Mouse (Mus musculus): ENCODE results near the gene Bfsp1. TPM values are rescaled to one million over a fixed set of nuclear protein-coding genes. Genes with fewer than 3 reads are reported as not detected.

The Bfsp1 gene
- total and polyA plus RNA-seq, 3 experiments, result 2.7 to 3.4 TPM; not detected in 1

DNA sequence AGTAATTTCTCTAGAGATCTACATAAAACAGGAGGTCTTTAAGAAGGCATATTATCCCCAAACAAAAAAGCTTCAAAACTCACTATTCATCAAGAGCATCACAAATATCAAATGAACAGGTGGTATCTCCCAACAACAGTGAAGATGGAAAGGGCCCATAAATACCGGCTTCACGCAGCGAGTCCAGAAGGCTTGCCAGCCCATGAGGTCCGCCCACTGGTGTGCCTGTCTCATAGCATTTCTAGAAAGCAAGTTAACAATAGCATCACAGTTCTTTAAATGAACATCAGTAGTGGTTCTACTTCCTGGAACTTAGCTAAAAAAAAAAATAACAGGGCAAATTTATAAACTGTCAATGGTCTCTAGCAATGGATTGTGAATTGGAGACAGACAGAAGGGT lies 19.0 kb upstream of the Bfsp1 start:
- no peaks in the 10 kb centered on the region for H3K9me3 ChIP-seq (replicated peaks; ENCODE audit: insufficient read depth, low read length)
- H3K27me3 ChIP-seq (ENCODE audit: control insufficient read depth in 1 of 2, insufficient read depth in 2 of 2, low read length in 2 of 2), result no peaks in the 10 kb centered on the region
- no peak for TF ChIP-seq MAFK (IDR thresholded peaks at IDR 0.05; ENCODE audit: borderline replicate concordance, low read depth, low read length)
- TF ChIP-seq MAX (IDR thresholded peaks at IDR 0.05; ENCODE audit: low read length), result no peak
- no peak for TF ChIP-seq RAD21 (IDR thresholded peaks at IDR 0.05; ENCODE audit: low read depth, low read length)
- TF ChIP-seq NRF1 (IDR thresholded peaks at IDR 0.05; ENCODE audit: insufficient read depth, low read depth, low read length, poor library complexity, severe bottlenecking), result no peak
- no peak for TF ChIP-seq ZNF384 (IDR thresholded peaks at IDR 0.05; ENCODE audit: low read depth, low read length)
- no peak for TF ChIP-seq TBP (IDR thresholded peaks at IDR 0.05; ENCODE audit: low read depth, low read length)
- TF ChIP-seq CHD1 (IDR thresholded peaks at IDR 0.05; ENCODE audit: low read depth, low read length), result no peak
- no peak for TF ChIP-seq GATA1 (IDR thresholded peaks at IDR 0.05; ENCODE audit: low read depth, low read length)
- TF ChIP-seq USF2 (IDR thresholded peaks at IDR 0.05; ENCODE audit: borderline replicate concordance in 1 of 2, insufficient read depth in 1 of 2, low read depth in 1 of 2, low read length in 2 of 2), result no peak
- no peak for TF ChIP-seq CHD2 (IDR thresholded peaks at IDR 0.05; ENCODE audit: low read length)
- no peak for TF ChIP-seq ETS1 (IDR thresholded peaks at IDR 0.05; ENCODE audit: low read depth, low read length)
- no peak for TF ChIP-seq USF1 (IDR thresholded peaks at IDR 0.05; ENCODE audit: low read depth, low read length)
- no peak for TF ChIP-seq EP300 (IDR thresholded peaks at IDR 0.05; ENCODE audit: low read depth in 1 of 2, low read length in 2 of 2)
- TF ChIP-seq MEF2A (IDR thresholded peaks at IDR 0.05; ENCODE audit: extremely low read depth, insufficient replicate concordance, low read depth, low read length, poor library complexity, severe bottlenecking), result no peak
- H3K27ac ChIP-seq (ENCODE audit: control insufficient read depth, low read depth, low read length), result no peak overlapping the region
- no peak for DNase-seq (ENCODE audit: low read depth, low spot score)
- H3K9ac ChIP-seq (ENCODE audit: control insufficient read depth, low read depth, low read length, poor library complexity, severe bottlenecking), result no peak overlapping the region
- H3K79me2 ChIP-seq (ENCODE audit: control insufficient read depth, insufficient read depth, low read length, poor library complexity), result no peaks in the 10 kb centered on the region
- peaks cover 4 to 6% of the 10 kb centered on the region in 2 experiments; a peak in 3 of 4 replicates for H3K4me1 ChIP-seq (ENCODE audit: control insufficient read depth in 1 of 2, insufficient read depth in 2 of 2, low read length in 2 of 2)
- H3K4me3 ChIP-seq (ENCODE audit: control insufficient read depth in 1 of 2, insufficient read depth in 1 of 2, low read depth in 2 of 2, low read length in 2 of 2), result no peak overlapping the region
- H3K36me3 ChIP-seq (ENCODE audit: control insufficient read depth in 1 of 2, insufficient read depth in 2 of 2, low read length in 2 of 2), result peaks cover 0 to 8% of the 10 kb centered on the region in 2 experiments; a peak in 2 of 4 replicates

DNA sequence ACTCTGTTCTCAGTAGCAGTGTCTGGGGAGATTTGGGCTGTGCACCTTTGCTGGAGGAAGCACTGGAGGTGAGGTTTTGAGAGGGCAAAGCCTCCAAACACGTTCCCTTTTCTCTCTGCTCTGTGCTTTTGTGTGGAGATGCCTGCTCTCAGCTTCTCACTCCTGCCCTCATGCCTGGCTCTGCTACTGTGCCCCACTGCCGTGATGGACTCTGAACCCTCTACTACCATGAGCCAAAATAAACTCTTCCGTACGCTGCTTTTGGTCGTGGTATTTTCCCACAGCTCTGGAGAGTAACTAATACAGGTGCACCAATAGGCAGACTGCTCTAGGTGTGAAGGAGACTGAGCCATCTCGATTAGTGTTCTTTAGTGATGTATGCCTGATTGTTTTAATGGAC lies 16.3 kb upstream of the Bfsp1 start:
- Histone ChIP-seq H3K27me3 (ENCODE audit: control insufficient read depth in 1 of 2, insufficient read depth in 2 of 2, low read length in 2 of 2) (no peaks in the 10 kb centered on the region), H3K4me3 (ENCODE audit: control insufficient read depth in 1 of 2, insufficient read depth in 1 of 2, low read depth in 2 of 2, low read length in 2 of 2) (no peak overlapping the region), H3K9ac (ENCODE audit: control insufficient read depth, low read depth, low read length, poor library complexity, severe bottlenecking) (no peak overlapping the region), H3K4me1 (ENCODE audit: control insufficient read depth in 1 of 2, insufficient read depth in 2 of 2, low read length in 2 of 2) (peaks cover 4 to 6% of the 10 kb centered on the region in 2 experiments; a peak in 3 of 4 replicates), H3K79me2 (ENCODE audit: control insufficient read depth, insufficient read depth, low read length, poor library complexity) (no peaks in the 10 kb centered on the region), H3K36me3 (ENCODE audit: control insufficient read depth in 1 of 2, insufficient read depth in 2 of 2, low read length in 2 of 2) (peaks cover 0 to 10% of the 10 kb centered on the region in 2 experiments; a peak in 2 of 4 replicates), H3K9me3 (replicated peaks; ENCODE audit: insufficient read depth, low read length) (no peaks in the 10 kb centered on the region), H3K27ac (ENCODE audit: control insufficient read depth, low read depth, low read length) (no peak overlapping the region)
- DNase-seq (ENCODE audit: low read depth, low spot score), result no peak
- TF ChIP-seq HCFC1 (IDR thresholded peaks at IDR 0.05; ENCODE audit: low read depth, low read length) (no peak), ZC3H11A (IDR thresholded peaks at IDR 0.05; ENCODE audit: low read depth, low read length) (no peak), NELFE (IDR thresholded peaks at IDR 0.05; ENCODE audit: low read depth, low read length) (no peak), MYB (IDR thresholded peaks at IDR 0.05; ENCODE audit: low read depth, low read length) (no peak), UBTF (IDR thresholded peaks at IDR 0.05; ENCODE audit: borderline replicate concordance, insufficient read depth, low read depth, low read length) (no peak), ZNF384 (IDR thresholded peaks at IDR 0.05; ENCODE audit: low read depth, low read length) (no peak), TAL1 (IDR thresholded peaks at IDR 0.05; ENCODE audit: low read length) (no peak), TCF12 (IDR thresholded peaks at IDR 0.05; ENCODE audit: low read depth, low read length) (no peak), RCOR1 (IDR thresholded peaks at IDR 0.05; ENCODE audit: low read depth, low read length) (no peak), GATA1 (IDR thresholded peaks at IDR 0.05; ENCODE audit: low read depth, low read length) (no peak), CTCF (IDR thresholded peaks at IDR 0.05 in 2 of 3, conservative IDR thresholded peaks at IDR 0.05 in 1 of 3; ENCODE audit: control insufficient read depth in 1 of 3, insufficient read depth in 1 of 3, low read depth in 2 of 3, low read length in 3 of 3, poor library complexity in 1 of 3, severe bottlenecking in 1 of 3) (no peak), NRF1 (IDR thresholded peaks at IDR 0.05; ENCODE audit: insufficient read depth, low read depth, low read length, poor library complexity, severe bottlenecking) (no peak), ZMIZ1 (IDR thresholded peaks at IDR 0.05; ENCODE audit: low read depth, low read length) (no peak), ETS1 (IDR thresholded peaks at IDR 0.05; ENCODE audit: low read depth, low read length) (no peak), POLR2AphosphoS5 (IDR thresholded peaks at IDR 0.05; ENCODE audit: borderline replicate concordance, low read depth, low read length) (no peak), CHD2 (IDR thresholded peaks at IDR 0.05; ENCODE audit: low read length) (no peak), ZKSCAN1 (IDR thresholded peaks at IDR 0.05; ENCODE audit: low read depth, low read length) (no peak), USF2 (IDR thresholded peaks at IDR 0.05; ENCODE audit: borderline replicate concordance in 1 of 2, insufficient read depth in 1 of 2, low read depth in 1 of 2, low read length in 2 of 2) (no peak), KAT2A (conservative IDR thresholded peaks at IDR 0.05; ENCODE audit: low read depth, low read length) (no peak)
